Mouse (Mus musculus) frontal cortex, adult 2 months (tissue): Measurements from ENCODE around the gene Rin3. TPM values are rescaled to one million over a fixed set of nuclear protein-coding genes. Genes with fewer than 3 reads are reported as not detected.
A peak's percentile ranks its signal among the peaks of the same experiment; 100 is the strongest.

Experiments used
- DNase-seq, 2 experiments: peaks; one replicate each; pipeline ENCODE4 v3.0.0; 2022; ENCODE audit warnings: low spot score in 1 of 2; ENCODE audit errors: extremely low spot score in 1 of 2
- polyA plus RNA-seq: library from polyadenylated mRNA; depleted of rRNA; stranded (reverse); fragments of >200 nt; gene quantifications from 2 replicates; pipeline ENCODE4 v1.2.3, GENCODE M21; 2012

The Rin3 gene
- polyA plus RNA-seq, 1 experiment, result 1.7 TPM

DNA sequence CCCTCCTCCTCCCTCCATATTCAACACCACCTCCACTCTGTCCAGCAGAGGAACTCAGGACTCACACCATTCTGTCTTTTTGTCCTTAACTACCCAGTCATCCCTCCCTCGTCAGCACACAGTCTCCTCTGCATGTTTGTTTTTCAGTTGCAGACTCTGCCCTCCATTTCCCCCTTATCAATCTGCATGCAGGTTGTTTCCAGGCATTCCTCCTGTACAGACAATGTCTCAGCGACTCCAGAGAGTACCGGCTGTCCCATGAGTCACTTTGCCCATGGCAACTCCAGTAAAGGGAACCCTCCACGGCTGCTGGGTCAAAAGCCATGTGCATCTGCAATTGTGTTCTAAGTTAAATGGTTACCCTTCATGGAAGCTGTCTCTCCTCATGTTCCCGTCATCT, 16.4 kb downstream of the Rin3 start:
- no peak for DNase-seq

DNA sequence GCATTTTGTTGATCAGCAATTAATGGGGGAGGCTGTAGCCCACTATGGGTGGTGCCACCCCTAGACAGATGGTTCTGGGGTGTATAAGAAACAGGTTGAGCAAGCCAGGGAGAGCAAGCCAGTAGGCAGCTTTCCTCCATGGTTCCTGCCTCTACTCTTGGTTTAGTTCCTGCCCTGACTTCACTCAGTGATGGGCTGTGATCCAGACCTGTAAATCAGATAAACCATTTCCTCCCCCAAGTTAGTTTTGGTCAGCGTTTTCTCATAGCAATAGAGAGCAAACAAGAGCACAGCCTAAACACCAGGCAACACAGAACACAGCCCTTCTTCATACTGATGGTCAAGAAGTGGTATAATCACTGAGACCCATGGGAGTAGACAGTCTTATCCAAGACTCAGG, 18.7 kb downstream of the Rin3 start:
- DNase-seq, result no peak

DNA sequence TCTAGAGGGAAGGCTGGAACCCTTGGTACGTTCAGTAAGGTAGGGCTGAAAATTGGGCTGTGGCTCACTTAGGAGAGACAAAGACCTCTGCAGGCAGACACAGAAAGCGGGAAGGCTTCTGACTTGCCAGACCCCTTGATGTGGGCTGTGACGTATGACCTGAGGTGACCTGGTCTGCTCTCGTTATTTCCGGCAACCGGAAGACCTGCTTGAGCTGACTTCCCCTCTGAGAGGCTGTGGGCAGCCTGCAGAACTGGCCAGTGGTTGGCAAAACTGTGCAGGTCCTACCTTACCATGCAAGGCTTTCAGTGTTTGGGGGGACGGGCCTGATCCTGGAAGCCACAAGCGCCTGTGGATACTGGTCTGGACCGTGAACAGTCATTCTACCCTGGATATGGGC, 19.5 kb downstream of the Rin3 start:
- no peak for DNase-seq

DNA sequence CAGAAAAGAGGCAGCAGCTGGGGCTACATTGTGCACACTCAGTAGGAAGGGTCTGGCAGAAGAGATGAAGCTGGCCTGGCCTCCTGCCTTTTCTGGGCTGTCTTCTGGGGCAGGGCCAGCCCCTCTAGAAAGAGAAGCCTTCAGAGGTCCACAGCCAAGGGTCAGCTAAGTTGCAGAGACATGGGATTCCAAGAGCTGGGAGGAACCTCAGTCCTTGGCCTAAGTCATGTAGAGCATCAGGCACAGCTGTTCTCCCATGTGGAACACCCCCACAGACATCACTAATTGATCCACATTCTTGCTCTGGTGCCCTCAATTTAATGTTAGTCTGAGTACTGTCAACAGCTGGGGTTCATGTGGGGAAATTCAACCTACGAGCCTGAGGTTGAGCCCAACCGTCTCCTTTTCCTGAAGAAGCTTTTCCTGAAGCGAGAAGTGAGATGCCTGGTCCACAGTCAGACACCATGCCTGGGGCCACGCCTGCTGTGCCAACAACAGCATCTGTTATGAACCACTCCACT, 20.0 kb downstream of the Rin3 start:
- no peak for DNase-seq

GRCm38 (mm10) chr12:102303867-102304266, 21.0 kb downstream of the Rin3 start:
- DNase-seq, result peak in 1 of 2 experiments; percentile 44

DNA sequence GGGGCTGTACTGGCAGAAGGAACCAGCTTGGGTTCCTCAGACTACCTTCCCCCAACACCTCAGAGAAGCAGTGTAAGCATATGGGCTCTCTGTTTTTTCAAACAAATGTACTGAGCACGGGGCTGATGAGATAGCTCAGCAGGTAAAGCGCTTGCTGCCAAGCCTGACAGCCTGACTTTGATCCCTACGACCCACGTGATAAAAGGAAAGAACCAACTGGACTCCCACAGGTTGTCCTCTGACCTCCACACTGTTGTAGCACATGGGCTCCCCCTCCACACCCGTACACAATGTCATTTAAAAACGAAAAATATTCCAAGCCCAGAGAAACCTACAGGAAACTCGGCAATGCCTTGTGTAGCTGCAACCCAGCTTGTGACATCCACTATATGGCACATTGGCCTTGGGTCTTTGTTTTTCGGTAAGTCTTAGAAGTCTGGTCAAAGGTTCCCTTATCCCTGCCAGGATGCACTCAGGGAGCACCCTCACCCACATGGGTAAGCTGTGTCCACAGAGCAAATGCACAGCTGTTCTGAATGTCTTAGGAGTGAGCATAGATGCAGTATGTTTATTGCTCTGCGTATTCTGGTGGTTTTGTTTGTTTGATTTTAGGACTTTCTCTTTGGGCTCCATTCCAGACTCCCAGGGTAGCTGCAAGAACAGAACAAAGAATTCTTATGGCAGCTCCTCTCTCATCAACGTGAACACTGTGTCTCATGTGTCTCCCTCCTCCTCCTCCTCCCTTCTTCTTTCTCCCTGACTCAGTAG, 22.4 kb downstream of the Rin3 start:
- no peak for DNase-seq

GRCm38 (mm10) chr12:102308001-102308456, 25.2 kb downstream of the Rin3 start:
- DNase-seq, result peak in 1 of 2 experiments; percentile 37

- DNase-seq, result peak; percentile 62 to 80
Measured at GRCm38 (mm10) chr12:102308457-102309011, 25.7 kb downstream of the Rin3 start.

DNA sequence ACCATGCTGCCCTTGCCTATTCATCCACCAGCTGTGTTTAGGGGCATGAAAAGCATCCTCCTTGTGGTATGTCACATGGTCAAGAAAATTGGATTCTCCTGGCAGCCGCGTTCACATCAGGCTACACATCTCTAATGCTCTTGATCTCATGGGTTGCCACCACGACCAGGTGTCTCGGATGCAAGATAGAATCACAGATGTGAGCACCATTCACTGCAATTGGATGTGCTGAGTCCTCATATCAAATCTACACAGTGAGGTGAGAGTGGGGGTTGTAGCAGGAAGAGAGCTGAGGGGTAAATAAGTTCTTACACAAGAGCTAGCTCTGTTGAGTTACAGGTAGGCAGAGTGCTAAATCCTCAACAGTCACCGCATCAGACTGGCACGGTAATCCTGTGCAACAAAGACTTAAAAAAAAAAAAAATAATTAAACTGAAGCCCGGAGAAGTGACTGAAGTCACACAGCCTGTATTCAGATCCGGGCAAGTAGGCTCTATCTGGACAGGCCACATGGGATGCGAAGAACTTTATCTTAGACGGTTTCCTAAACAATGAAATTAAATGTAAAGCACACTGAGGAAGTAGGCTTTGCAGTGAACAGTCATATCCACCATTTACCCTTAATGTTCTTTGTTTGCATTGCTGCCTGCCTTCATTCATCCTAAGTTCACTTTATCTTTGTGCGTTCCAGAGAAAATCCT, 26.4 kb downstream of the Rin3 start:
- DNase-seq, result no peak

DNA sequence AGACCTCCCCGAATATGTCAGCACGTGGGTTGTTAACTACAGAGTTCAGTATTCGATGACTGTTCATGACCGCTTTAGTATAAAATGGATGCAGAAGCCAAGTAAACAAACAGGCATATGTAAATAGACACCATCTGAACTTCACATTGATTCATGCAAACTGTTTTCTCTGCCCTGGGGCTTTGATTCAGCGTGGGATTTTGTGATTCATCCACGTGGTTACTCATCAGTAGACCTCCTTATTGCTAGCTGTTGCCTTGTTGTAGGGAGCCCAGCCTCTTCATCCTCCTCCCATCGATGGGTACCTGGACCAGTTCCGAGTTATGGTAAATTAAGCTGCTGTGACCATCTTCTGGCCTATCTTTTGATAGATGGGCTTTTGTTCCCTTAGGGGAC, 26.9 kb downstream of the Rin3 start:
- no peak for DNase-seq

- no peak for DNase-seq
Measured at GRCm38 (mm10) chr12:102310261-102310660, 27.4 kb downstream of the Rin3 start.

- DNase-seq, result no peak
Measured at GRCm38 (mm10) chr12:102311454-102311853, 28.6 kb downstream of the Rin3 start.

- no peak for DNase-seq
Measured at GRCm38 (mm10) chr12:102319150-102319549, 36.3 kb downstream of the Rin3 start.

- DNase-seq, result no peak
Measured at GRCm38 (mm10) chr12:102319899-102320298, 37.1 kb downstream of the Rin3 start.

- no peak for DNase-seq
Measured at GRCm38 (mm10) chr12:102320322-102320721, 37.5 kb downstream of the Rin3 start.

DNA sequence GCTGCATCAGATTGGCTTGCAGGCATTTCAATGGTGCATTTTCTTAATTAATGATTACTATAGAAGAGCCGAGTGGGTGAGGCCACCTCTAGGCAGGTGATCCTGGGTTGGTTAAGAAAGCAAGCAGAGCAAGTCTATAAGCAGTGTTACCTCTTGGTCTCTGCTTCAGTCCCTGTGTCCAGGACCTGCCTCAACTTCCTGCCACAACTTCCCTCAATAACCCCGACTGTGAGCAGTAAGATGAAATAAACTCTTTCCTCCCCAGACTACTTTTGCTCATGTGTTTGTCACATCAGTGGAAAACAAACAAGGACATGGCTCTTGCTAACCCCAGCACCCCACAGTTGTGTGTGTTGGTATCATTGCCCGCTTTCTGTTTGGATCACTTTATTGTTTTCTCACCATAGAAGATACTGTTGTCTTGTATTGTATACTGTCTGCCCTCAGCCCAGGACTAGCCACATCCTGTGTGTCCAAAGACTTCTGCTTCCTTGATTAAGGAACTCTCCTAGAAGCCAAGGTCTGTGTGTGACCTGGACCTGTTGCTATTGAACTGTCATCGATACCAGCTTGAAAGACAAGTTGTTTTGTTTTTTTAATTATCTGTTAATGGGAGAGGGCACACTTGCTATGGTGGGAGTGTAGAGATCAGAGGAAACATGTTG, 38.3 kb downstream of the Rin3 start:
- DNase-seq, result no peak

DNA sequence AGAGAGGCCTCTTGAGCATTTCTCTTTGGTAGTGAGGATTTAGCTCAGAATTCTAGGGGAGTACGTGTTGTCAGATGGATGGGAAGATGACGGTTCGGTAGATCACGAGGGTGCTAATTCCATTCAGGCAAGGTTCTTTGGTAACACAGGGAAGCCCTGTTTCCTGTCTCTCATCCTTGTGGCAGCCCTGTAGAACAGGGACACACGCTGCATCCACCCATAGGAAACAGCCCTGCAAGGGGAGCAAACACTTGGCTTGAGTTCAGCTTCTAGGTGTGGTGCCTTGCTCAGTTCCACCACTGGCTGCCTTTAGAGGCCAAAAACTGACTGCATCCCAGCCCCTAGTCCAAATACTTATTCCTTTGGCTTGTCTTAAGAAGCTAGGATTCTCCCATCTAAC, 39.0 kb downstream of the Rin3 start:
- DNase-seq, result no peak

DNA sequence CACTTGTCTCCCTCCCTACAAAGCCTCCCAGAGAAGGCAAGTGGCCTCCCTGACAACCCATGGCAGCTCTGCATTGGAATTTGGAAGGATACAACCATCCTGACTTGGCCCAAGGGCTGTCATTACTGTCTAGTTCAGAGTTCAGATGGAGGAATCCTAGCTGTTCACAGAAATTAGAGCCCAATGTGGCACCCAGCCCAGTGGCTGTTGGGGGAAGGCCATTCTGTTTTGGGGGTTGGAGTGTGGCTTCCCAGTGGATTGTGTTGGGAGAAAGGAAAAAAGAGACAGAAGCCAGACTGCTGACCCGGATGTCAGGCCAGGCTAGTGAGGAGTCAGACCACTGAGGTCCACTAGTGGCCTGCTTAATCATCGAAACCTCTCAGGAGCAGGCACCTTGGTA, 40.5 kb downstream of the Rin3 start:
- DNase-seq, result no peak

DNA sequence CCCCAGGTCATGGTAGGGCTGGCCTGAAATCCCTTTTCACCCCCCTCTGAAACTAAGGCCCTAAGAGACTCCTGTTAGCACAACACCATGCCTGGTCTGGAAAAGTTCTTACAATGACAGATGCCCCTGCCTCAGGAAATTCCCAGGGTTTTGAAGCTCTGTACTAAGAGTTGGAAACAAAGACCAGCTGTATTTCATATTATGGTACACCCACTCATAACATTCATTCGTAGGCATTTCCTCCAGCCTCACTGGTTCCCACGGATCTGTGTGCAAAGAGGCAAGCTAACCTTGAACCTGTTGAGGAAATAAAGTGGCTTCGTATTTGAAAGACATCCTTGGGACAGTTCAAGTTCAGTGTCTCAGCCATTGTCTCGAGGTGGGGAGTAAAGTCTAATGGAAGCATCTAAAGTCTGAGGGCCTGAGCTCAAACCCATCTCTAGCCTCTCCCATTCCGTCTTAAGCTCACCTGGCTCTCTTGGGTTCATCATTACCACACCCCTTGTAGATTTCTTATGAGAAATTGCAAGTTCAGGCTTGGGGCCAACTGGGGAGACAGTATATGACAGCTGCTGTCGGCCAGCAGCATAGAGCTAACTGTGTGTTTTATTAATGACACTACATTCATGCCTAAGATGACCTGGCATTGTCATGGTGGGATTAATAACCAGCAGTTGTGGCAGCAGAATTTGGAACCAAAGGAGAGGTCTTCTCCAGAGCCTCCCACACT, 41.5 kb downstream of the Rin3 start:
- DNase-seq, result no peak

DNA sequence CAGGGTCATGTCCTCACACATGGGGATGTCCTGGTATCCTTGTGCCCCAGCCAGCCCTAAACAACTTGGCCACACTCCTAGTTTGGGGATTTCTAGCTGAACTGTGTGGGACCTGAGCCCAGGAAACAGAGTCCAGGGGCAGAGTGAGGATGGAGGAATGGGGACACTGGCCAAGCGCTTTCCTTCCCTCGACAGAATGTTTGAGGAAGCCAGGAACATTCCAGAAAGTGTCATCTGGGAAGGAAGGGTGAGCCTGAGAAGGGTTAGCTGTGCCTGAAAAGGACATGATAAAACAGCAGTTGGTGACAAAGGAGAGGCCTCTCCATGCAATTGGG, 42.0 kb downstream of the Rin3 start:
- no peak for DNase-seq
